Mouse (Mus musculus) adrenal gland, postnatal 10 days (tissue): Measurements from ENCODE around the gene Otop2. TPM values are rescaled to one million over a fixed set of nuclear protein-coding genes. Genes with fewer than 3 reads are reported as not detected.

ENCODE experiments used
- DNase-seq: peaks from one replicate; pipeline ENCODE4 v3.0.0; 2021; ENCODE audit warnings: mixed read lengths
- total RNA-seq, 2 experiments: library from RNA; stranded (reverse); gene quantifications; 2 replicates each; pipeline ENCODE4 v1.2.3; 2021

The Otop2 gene
- total RNA-seq, 2 experiments from 2014 or later, result not detected

- DNase-seq, result peak; percentile 77
These were observed 9.6 kb upstream of the Otop2 start, which contains the start of gene Fads6 for GRCm38 (mm10) chr11:115297214-115297826. TSS of gene Fads6 (minus strand) at chr11:115297663.

DNA sequence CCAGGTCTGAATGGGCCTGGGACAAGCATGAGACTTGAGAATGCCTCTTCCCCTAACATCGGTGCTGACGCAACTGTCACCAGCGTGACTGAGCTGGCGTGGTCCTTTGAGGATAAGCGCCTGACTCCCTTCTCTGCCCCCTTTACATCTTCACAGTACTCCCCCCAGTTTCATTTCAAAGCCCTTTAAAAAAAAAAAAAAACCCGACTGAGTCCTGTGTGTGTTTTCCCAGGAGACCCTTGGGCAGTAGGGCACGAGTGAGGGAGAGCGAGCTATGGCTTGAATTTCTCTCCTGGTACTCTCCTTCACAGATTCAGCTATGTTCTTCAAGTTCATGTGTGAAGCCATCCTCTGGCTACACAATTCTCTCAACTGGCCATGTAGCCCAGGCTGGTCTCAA lies 8.8 kb upstream of the Otop2 start:
- no peak for DNase-seq

DNA sequence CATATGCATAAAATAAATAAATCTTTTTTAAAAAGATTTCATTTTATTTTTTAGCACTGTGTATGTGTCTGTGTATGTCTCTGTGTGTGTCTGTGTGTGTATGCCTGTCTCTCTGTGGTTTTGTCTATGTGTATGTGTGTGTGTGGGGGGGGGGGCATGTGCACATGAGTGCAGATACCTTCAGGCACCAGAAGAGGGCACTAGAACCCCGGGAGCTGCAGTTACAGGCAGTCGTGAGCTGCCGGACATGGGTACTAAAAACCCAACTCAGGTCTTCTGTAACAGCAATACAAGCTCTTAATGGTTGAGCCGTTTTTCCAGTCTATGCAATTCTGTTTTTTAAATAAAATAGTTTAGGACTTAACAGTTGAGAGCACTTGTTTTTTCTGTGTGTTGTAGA lies 6.2 kb upstream of the Otop2 start:
- no peak for DNase-seq

DNA sequence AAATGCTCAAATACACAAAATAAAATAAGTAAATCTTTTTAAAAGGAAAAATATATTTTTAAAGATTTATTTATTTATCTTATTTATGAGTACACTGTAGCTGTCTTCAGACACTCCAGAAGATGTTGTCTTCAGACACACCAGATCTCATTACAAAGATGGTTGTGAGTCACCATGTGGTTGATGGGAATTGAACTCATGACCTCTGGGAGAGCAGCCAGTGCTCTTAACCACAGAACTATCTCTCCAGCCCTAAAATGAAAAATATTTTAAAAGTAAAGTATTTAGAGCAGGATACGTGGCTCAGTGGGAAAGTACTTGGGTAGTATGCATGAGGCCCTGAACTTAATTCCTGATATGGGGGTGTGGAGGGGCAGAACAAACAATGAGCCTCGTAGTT lies 5.6 kb upstream of the Otop2 start:
- no peak for DNase-seq

DNA sequence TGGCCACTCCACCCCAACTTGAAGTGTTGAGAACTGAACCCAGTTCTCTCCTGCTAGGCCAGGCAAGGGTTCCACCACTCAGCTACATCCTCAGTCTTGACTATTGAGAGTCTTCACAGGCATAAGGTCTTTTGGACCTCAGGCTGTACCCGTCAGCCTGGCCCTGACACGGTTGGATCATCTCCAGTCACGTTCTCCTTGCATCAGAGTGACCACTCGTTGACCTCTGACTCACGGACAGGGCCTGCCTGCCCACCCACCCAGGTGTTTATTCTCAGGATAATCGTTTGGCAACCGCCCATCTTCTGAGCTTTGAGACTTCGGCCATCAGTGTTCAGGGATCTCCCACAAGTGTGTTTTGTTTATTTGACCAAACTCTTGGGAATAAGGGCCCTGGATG lies 3.8 kb upstream of the Otop2 start:
- DNase-seq, result no peak

GRCm38 (mm10) chr11:115308781-115309180 lies 1.8 kb downstream of the Otop2 start:
- DNase-seq, result no peak

GRCm38 (mm10) chr11:115314249-115314648 lies 7.3 kb downstream of the Otop2 start:
- peak; percentile 33 for DNase-seq

DNA sequence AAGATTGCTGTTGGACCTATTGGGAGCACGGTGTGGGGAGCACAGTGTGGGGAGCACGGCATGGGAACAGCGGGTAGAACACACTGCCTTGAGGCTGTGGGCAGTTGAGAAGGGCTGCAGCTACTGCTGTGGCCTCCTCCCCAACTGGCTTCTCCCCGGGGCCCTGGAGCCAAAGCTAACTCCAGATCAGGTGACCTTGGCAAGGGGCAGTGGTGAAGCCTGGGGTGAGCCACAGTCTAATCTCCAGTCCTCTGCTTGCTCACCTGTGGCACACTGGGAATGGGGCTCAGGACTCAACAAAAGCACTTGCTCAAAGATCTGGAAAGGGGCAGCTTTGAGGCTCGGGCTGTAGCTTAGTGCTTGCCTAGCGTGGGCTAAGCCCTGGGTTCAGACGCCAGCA lies 10.2 kb downstream of the Otop2 start:
- DNase-seq, result peak; percentile 30

DNA sequence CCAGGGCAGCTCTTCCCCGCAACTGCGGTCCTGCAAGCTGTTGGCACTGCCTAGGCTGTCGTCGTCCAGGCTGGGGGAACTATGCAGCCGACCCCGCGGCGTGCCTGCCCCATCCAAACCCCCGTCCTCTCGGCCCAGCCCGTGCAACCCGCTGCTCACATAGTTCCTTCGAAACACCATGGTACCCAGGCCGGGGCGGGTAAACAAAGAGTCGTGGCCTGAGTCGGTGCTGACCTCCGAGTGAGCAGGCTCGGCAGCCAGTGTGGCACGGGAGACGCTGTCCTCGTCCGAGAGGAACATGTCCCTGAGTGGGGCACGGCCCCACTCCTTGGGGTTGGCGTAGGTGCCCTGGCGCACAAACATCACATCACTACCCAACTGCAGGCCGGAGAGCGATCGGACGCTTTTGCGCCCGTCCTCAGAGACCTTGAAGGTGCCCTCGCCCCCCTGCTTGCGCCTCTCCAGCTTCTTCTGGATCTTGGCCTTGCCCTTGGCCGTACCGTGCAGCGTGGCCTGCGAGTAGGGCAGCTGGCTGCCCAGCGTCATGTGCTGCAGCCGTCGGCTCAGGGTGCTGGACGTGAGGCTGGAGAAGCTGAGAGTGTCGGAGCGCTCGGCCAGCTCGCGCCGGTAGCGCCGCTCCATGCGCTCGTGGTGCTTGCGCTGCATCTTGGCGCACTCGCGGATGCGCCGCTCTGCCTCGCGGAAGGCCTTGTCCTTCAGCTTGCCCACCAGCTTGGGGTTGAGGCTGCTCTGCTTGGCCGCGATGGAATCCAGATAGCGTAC lies 11.5 kb downstream of the Otop2 start:
- DNase-seq, result no peak

DNA sequence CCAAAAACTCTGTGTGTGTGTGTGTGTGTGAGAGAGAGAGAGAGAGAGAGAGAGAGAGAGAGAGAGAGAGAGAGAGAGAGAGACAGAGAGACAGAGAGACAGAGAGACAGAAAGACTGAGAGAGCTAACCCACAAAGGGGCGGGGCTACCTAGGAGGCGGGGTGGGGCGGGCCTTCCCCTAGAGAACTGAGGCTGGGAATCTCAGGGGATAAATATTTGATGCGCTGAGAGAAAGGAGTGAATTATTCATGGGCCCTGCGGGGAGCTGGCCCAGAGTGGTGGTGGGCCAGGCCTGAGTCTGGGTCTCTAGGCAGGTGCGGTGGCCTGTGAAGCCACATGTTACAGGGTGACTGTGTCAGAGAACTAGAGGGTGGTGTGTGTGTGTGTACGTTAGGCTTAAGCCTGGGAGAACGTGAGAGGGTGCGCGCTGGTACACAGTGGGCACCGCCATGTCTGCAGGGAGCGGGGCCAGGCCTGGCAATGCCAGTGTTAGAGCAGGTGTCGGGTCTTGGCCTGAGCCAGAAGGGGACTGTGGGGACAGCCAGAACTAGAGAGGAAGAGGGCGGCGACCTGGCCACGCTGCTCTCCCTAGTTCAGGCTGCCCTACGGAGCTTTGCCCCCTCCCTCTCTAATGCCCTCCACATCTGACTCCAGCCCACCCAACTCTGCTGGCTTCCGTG lies 12.9 kb downstream of the Otop2 start:
- DNase-seq, result no peak

- peak; percentile 81 for DNase-seq
These were observed 15.1 kb downstream of the Otop2 start, which contains the start of gene Ush1g for GRCm38 (mm10) chr11:115321906-115322693. TSS of gene Ush1g (minus strand) at chr11:115322041.

- DNase-seq, result no peak
These were observed 16.4 kb downstream of the Otop2 start for GRCm38 (mm10) chr11:115323354-115323753.

GRCm38 (mm10) chr11:115326730-115327129 lies 19.8 kb downstream of the Otop2 start:
- DNase-seq, result no peak

GRCm38 (mm10) chr11:115329339-115329738 lies 22.4 kb downstream of the Otop2 start:
- no peak for DNase-seq

DNA sequence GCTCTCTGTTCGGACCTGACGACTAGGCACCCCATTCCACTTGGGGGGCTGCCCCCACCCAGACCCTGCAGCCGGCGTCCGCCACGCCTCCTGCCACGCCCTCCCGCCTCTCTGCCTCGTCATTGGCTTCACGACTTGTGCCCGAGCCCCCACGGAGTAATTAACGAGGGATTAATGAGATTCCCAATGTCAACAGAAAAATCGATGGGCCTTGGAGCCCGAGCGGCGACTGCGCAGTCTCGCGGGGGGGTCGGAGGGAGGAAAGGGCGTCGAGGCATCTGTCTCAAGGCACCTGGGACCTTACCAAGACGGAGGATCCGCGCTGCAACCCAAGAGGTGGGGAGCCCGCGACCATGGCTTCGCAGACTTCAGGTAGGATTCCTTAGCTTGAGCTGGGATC lies 27.6 kb downstream of the Otop2 start, which contains the start of gene Otop3:
Gene Otop3 (plus strand): TSS at position 201 of the 400 bp plus-strand sequence.
- DNase-seq, result no peak

- DNase-seq, result peak; percentile 52
These were observed 28.3 kb downstream of the Otop2 start for GRCm38 (mm10) chr11:115335223-115335622.

GRCm38 (mm10) chr11:115336115-115336514 lies 29.2 kb downstream of the Otop2 start:
- DNase-seq, result no peak

GRCm38 (mm10) chr11:115337350-115337749 lies 30.4 kb downstream of the Otop2 start:
- no peak for DNase-seq

DNA sequence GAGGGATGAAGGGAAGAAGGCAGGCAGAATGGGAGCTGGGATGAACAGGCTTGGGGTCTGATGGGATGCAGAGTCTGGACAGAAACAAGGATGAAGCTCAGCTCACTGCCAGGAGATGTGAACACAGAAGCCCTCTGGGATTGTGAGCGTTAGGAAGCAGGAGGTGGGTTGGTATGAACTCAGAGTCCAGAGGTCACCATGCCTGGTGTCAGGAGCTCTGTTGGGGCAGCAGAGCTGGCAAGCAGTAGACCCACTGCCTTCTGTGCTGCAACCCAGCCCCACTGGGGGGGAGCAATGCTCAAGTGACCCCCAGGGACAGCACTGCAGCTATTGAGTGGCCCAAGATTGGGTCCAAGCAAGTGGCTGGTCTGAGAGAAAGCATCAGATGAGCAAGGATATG lies 30.9 kb downstream of the Otop2 start:
- no peak for DNase-seq

DNA sequence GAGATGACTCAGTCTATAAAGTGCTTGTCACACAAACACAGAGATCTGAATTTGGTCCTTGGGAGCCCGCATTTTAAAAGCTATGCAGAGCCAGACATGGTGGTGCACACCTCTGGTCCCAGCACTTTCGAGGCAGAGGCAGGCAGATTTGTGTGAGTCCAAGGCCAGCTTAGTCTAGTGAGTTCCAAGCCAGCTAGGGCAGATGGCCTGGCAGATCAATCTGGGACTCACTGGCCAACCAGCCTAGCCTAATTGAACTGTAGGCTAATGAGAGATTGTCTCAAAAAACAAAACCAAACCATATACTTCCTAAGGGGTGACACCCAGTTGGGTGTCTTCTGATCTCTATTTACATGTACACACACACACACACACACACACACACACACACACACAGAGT lies 34.3 kb downstream of the Otop2 start:
- no peak for DNase-seq

DNA sequence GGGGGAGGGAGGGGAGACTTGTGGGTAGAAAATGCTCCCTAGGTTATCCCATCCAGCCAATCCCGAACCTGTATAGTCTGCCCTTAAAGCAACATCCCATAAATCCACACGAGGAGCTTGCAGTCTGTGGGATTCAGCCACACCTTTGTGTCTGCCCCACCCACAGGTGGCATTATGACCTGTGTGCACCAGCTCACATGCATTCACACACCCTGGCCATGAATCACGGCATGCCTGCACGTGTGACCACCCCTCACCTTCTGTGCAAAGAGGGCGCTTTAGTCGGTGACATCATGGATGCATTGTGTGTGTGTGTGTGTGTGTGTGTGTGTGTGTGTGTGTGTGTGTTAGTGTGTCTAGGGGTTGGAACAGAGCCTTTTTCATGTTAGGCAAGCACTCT lies 34.9 kb downstream of the Otop2 start:
- DNase-seq, result no peak

DNA sequence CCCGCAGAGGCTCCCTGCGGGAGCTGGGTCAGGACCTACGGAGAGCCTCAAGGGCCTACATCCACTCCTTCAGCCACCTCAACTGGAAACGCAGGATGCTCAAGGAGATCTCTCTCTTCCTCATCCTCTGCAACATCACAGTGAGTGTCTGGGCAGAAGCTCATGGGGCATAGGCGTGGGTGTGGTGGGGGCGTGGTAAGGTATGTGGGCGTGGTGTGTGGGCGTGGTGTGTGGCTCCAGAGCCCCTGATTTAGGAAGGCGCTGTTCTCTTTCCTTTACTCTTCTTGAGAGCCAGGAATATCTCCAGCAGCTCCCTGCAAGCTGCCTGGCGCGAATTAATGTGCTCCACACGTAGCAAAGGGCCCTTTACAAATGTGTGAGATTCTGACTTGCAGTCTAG lies 38.0 kb downstream of the Otop2 start:
- no peak for DNase-seq
